In the genomic region with DNA sequence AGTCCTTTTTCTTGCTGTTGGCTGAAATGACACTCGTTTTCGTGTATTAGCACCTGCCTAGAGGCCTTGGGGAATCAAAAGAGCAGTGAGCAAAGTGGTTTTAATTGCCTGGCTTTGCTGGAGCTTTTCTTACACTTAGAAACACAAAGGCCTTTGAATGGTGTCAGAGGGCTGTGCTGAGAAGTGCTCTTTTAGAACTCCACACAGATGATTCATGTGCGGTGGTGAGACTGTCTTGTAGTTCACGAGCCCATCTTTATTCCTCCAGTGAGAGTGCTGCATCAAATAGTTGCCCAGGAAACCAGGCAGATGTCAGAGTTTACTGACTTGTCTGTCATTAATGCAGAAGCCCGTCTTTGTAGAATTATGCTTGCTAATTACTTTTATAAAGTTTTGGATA, we compare ENCODE assay signal across 14 mouse cellular contexts. TPM values are rescaled to one million over a fixed set of nuclear protein-coding genes. Genes with fewer than 3 reads are reported as not detected.
DNase-seq lines count a peak whose midpoint lies in the region; ATAC-seq and TF ChIP-seq lines count a peak whose summit lies in the region.
"Had no signal": no experiment of that assay in that cellular context is flagged by ENCODE, and none has a peak within 500 bp of the region (broad histone marks: within the 10 kb centered on the region; RNA-seq: fewer than 3 reads in every experiment).

No protein-coding gene starts in this region.

- intact Hi-C loops in heart, postnatal 25 days (cut with DNase I): no loop called here

- no peaks in the 10 kb centered on the region for H3K27me3 ChIP-seq in midbrain, embryonic 10.5 days (ENCODE audit: low read depth, poor library complexity, severe bottlenecking)
- H3K27me3 ChIP-seq in midbrain, postnatal 0 days (ENCODE audit: insufficient read depth, low read length): no peaks in the 10 kb centered on the region
- no peaks in the 10 kb centered on the region for H3K27me3 ChIP-seq in forebrain, embryonic 16.5 days (replicated peaks; ENCODE audit: control insufficient read depth, insufficient read depth, low read length)
- no peaks in the 10 kb centered on the region for H3K27me3 ChIP-seq in midbrain, embryonic 13.5 days
- H3K27me3 ChIP-seq in intestine, embryonic 15.5 days (replicated peaks): no peaks in the 10 kb centered on the region

- no peak overlapping the region for H3K9ac ChIP-seq in midbrain, postnatal 0 days (replicated peaks; ENCODE audit: low read length, poor library complexity, severe bottlenecking)
- no peak overlapping the region for H3K9ac ChIP-seq in forebrain, embryonic 16.5 days (replicated peaks; ENCODE audit: low read depth, low read length)
- no peak overlapping the region; the same call in 1 of the 2 replicates for H3K9ac ChIP-seq in midbrain, embryonic 13.5 days (replicated peaks)
- H3K9ac ChIP-seq in intestine, embryonic 15.5 days: no peak overlapping the region
- H3K9ac ChIP-seq: liver, embryonic 14.5 days had no signal

- H3K27ac ChIP-seq in midbrain, embryonic 10.5 days (replicated peaks): peak overlapping the region; percentile 52
- H3K27ac ChIP-seq in midbrain, postnatal 0 days (ENCODE audit: low read depth, low read length): no peak overlapping the region
- H3K27ac ChIP-seq in forebrain, embryonic 16.5 days (ENCODE audit: low read length): peak overlapping the region; percentile 32; the same call in 1 of the 2 replicates
- H3K27ac ChIP-seq in midbrain, embryonic 13.5 days: peak overlapping the region; percentile 58; the same call in 1 of the 2 replicates
- no peak overlapping the region for H3K27ac ChIP-seq in intestine, embryonic 15.5 days
- H3K27ac ChIP-seq: heart, adult 2 months; limb, embryonic 10.5 days; liver, embryonic 14.5 days; macrophage had no signal

- no peak overlapping the region for H3K4me3 ChIP-seq in midbrain, embryonic 10.5 days
- H3K4me3 ChIP-seq in midbrain, postnatal 0 days (ENCODE audit: low read depth, low read length): no peak overlapping the region
- no peak overlapping the region for H3K4me3 ChIP-seq in forebrain, embryonic 16.5 days (replicated peaks; ENCODE audit: low read length)
- H3K4me3 ChIP-seq in midbrain, embryonic 13.5 days (replicated peaks): no peak overlapping the region
- no peak overlapping the region for H3K4me3 ChIP-seq in intestine, embryonic 15.5 days (replicated peaks)
- H3K4me3 ChIP-seq: heart, adult 2 months; limb, embryonic 10.5 days had no signal

- TF ChIP-seq CTCF in midbrain, postnatal 0 days (IDR thresholded peaks at IDR 0.05): no peak

- WGBS in midbrain, embryonic 10.5 days: 51% methylated on average over 5 of the region's 5 CpGs
- 20% methylated on average over 5 of the region's 5 CpGs for WGBS in midbrain, postnatal 0 days
- 3% methylated on average over 5 of the region's 5 CpGs for WGBS in forebrain, embryonic 16.5 days
- WGBS in midbrain, embryonic 13.5 days: 21% methylated on average over 5 of the region's 5 CpGs
- WGBS in intestine, embryonic 15.5 days: 73% methylated on average over 5 of the region's 5 CpGs

- DNase-seq in midbrain, embryonic 10.5 days (ENCODE audit: low spot score): no peak
- DNase-seq in midbrain, postnatal 0 days (ENCODE audit: low spot score): no peak
- no peak for DNase-seq in yolk sac, embryonic 10.5 days (ENCODE audit: low spot score)
- no peak for DNase-seq in heart, postnatal 25 days (ENCODE audit: low spot score)
- DNase-seq: cerebellum, adult 9-10 months; heart, adult 2 months; heart, postnatal 36 days; kidney, adult 9 months had no signal

- H3K36me3 ChIP-seq in midbrain, embryonic 10.5 days: no peaks in the 10 kb centered on the region
- H3K36me3 ChIP-seq in midbrain, postnatal 0 days (ENCODE audit: insufficient read depth, low read length): no peaks in the 10 kb centered on the region
- no peaks in the 10 kb centered on the region for H3K36me3 ChIP-seq in forebrain, embryonic 16.5 days (ENCODE audit: control insufficient read depth, insufficient read depth)
- H3K36me3 ChIP-seq in midbrain, embryonic 13.5 days: no peaks in the 10 kb centered on the region
- H3K36me3 ChIP-seq in intestine, embryonic 15.5 days: no peaks in the 10 kb centered on the region
- H3K36me3 ChIP-seq: limb, embryonic 10.5 days had no signal

- H3K4me1 ChIP-seq in midbrain, embryonic 10.5 days: peaks cover 32% of the 10 kb centered on the region
- no peaks in the 10 kb centered on the region; the same call in 1 of the 2 replicates for H3K4me1 ChIP-seq in midbrain, postnatal 0 days (ENCODE audit: insufficient read depth, low read length)
- peaks cover 23% of the 10 kb centered on the region for H3K4me1 ChIP-seq in forebrain, embryonic 16.5 days (replicated peaks; ENCODE audit: control insufficient read depth, insufficient read depth, low read length)
- peaks cover 24% of the 10 kb centered on the region for H3K4me1 ChIP-seq in midbrain, embryonic 13.5 days (replicated peaks)
- no peaks in the 10 kb centered on the region for H3K4me1 ChIP-seq in intestine, embryonic 15.5 days (replicated peaks)
- H3K4me1 ChIP-seq: limb, embryonic 10.5 days had no signal

- no peak for ATAC-seq in midbrain, postnatal 0 days (ENCODE audit: low FRiP score)
- peak; percentile 52 for ATAC-seq in forebrain, embryonic 16.5 days
- no peak for ATAC-seq in midbrain, embryonic 13.5 days
- ATAC-seq in intestine, embryonic 15.5 days: no peak

- no peaks in the 10 kb centered on the region for H3K9me3 ChIP-seq in midbrain, embryonic 10.5 days (replicated peaks)
- no peaks in the 10 kb centered on the region for H3K9me3 ChIP-seq in midbrain, postnatal 0 days (ENCODE audit: low read length)
- H3K9me3 ChIP-seq in forebrain, embryonic 16.5 days (ENCODE audit: control insufficient read depth, low read length): no peaks in the 10 kb centered on the region
- H3K9me3 ChIP-seq in midbrain, embryonic 13.5 days: no peaks in the 10 kb centered on the region
- H3K9me3 ChIP-seq in intestine, embryonic 15.5 days: no peaks in the 10 kb centered on the region
- H3K9me3 ChIP-seq: limb, embryonic 10.5 days had no signal

- H3K4me2 ChIP-seq in midbrain, postnatal 0 days (ENCODE audit: low read depth, low read length, poor library complexity, severe bottlenecking): no peak overlapping the region
- no peak overlapping the region for H3K4me2 ChIP-seq in forebrain, embryonic 16.5 days (ENCODE audit: low read length)
- H3K4me2 ChIP-seq in midbrain, embryonic 13.5 days (replicated peaks): no peak overlapping the region
- H3K4me2 ChIP-seq in intestine, embryonic 15.5 days (replicated peaks): no peak overlapping the region

RNA-seq across cellular contexts. Expression of a gene that starts 50.2 kb away (rescaled TPM):
- polyA plus RNA-seq in midbrain, embryonic 10.5 days (2016; fragmentation: Nextera tagmentation; extraction: Ambion mirVana): 97.8 and 101 TPM in 2 replicates
- total RNA-seq in midbrain, postnatal 0 days (2014; rRNA removed): 25.5 and 50.0 TPM in 2 replicates
- 36.6 and 36.8 TPM in 2 replicates for polyA plus RNA-seq in midbrain, postnatal 0 days (2015; fragmentation: Nextera tagmentation; extraction: Ambion mirVana)
- polyA plus RNA-seq in forebrain, embryonic 16.5 days (2015; fragmentation: Nextera tagmentation; extraction: Ambion mirVana): 59.1 and 63.4 TPM in 2 replicates
- polyA plus RNA-seq in midbrain, embryonic 13.5 days (2015; fragmentation: Nextera tagmentation; extraction: Ambion mirVana): 73.4 and 73.6 TPM in 2 replicates
- total RNA-seq in heart, postnatal 25 days (2021): 10 to 100 TPM; 85.0 to 91.1 TPM
- 68.7 and 75.4 TPM in 2 replicates for polyA plus RNA-seq in intestine, embryonic 15.5 days (2015; fragmentation: Nextera tagmentation; extraction: Ambion mirVana)

RNA-seq across cellular contexts. Expression of a gene that starts 51.1 kb away (rescaled TPM):
- polyA plus RNA-seq in midbrain, embryonic 10.5 days (2016; fragmentation: Nextera tagmentation; extraction: Ambion mirVana): 9.7 and 11.9 TPM in 2 replicates
- total RNA-seq in midbrain, postnatal 0 days (2014; rRNA removed): 45.5 and 46.5 TPM in 2 replicates
- polyA plus RNA-seq in midbrain, postnatal 0 days (2015; fragmentation: Nextera tagmentation; extraction: Ambion mirVana): 20.2 and 22.6 TPM in 2 replicates
- 27.4 and 27.7 TPM in 2 replicates for polyA plus RNA-seq in forebrain, embryonic 16.5 days (2015; fragmentation: Nextera tagmentation; extraction: Ambion mirVana)
- polyA plus RNA-seq in midbrain, embryonic 13.5 days (2015; fragmentation: Nextera tagmentation; extraction: Ambion mirVana): 18.3 and 20.2 TPM in 2 replicates
- 10 to 100 TPM; 14.8 to 15.3 TPM for total RNA-seq in heart, postnatal 25 days (2021)
- 12.6 TPM in 2 replicates for polyA plus RNA-seq in intestine, embryonic 15.5 days (2015; fragmentation: Nextera tagmentation; extraction: Ambion mirVana)

Comparison
In these comparisons a context has a peak if more than half of its experiments do, and no peak if none do; other contexts are left out.
1. H3K27ac ChIP-seq: peak in midbrain, embryonic 10.5 days (single experiment), forebrain, embryonic 16.5 days (single experiment) and midbrain, embryonic 13.5 days (single experiment); none in midbrain, postnatal 0 days (single experiment) and intestine, embryonic 15.5 days (single experiment).